Mouse (Mus musculus): ENCODE results near the gene Bpifa3. TPM values are rescaled to one million over a fixed set of nuclear protein-coding genes. Genes with fewer than 3 reads are reported as not detected.
"Not testable (repeated sequence)": the region's sequence is repeated elsewhere in the genome, so short reads cannot be mapped to it uniquely, and the experiment has no call there.

Bpifa3 gene
- polyA plus RNA-seq (2015; fragmentation: Nextera tagmentation; extraction: Ambion mirVana) = not detected in 2 replicates

DNA sequence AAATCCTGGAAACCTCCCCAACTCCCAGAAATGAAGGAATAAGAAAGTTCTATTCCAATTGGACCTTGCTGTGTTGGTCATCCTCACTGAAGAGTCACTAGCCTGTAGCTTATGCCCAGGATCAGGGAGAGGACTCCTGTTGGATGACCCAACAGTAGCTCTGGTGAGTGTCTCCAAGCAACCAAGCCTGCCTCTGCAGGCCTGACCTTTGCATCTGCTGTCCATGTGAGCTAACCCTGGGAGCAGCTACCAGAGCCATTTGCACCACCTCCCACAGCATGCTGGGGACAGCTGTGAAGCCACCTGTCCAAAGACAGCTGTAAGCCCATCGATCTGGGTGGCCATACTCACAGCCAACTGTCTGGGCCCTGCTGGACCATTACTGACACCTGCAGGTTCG is at the start of gene Bpifa3:
Bpifa3 (plus strand) TSS at position 217 of the 400 bp plus-strand sequence.
- Histone ChIP-seq H3K27me3 (no peaks in the 10 kb centered on the region), H3K9me3 (no peaks in the 10 kb centered on the region), H3K27ac (no peak within 1 kb of the TSS), H3K4me1 (no peaks in the 10 kb centered on the region), H3K36me3 (no peaks in the 10 kb centered on the region), H3K9ac (no peak within 1 kb of the TSS), H3K4me2 (no peak within 1 kb of the TSS), H3K4me3 (no peak within 1 kb of the TSS)
- no peak for ATAC-seq (ENCODE audit: borderline replicate concordance, extremely low read depth, low FRiP score, low TSS enrichment)
- WGBS = 45% methylated on average over 2 of the region's 2 CpGs

DNA sequence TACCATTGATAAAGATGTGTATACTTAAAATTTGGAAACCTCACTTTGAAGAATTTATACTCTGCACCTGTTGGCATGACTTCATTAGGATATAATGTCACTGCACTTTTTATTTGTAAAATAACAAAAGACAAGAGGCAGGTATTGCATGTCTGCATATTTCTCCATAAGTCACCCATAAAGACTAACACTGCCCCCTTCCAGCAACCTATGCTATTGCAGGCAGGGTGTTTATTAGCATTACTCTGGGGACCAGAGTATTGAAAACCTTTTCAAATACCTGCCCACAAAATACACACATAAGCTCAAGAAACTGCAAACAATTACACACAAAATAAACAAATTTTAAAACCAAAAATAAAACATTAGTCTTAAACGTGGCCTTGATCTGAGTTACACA is 32.4 kb upstream of the Bpifa3 start:
- H3K27me3 ChIP-seq = no peaks in the 10 kb centered on the region
- ATAC-seq (ENCODE audit: borderline replicate concordance, extremely low read depth, low FRiP score, low TSS enrichment) = no peak
- H3K4me3 ChIP-seq = no peak overlapping the region
- no peaks in the 10 kb centered on the region for H3K36me3 ChIP-seq
- H3K4me1 ChIP-seq = no peaks in the 10 kb centered on the region
- 36% methylated on average over 1 of the region's 1 CpGs for WGBS
- H3K9me3 ChIP-seq = no peaks in the 10 kb centered on the region
- no peak overlapping the region for H3K4me2 ChIP-seq
- H3K9ac ChIP-seq = no peak overlapping the region
- no peak overlapping the region for H3K27ac ChIP-seq

DNA sequence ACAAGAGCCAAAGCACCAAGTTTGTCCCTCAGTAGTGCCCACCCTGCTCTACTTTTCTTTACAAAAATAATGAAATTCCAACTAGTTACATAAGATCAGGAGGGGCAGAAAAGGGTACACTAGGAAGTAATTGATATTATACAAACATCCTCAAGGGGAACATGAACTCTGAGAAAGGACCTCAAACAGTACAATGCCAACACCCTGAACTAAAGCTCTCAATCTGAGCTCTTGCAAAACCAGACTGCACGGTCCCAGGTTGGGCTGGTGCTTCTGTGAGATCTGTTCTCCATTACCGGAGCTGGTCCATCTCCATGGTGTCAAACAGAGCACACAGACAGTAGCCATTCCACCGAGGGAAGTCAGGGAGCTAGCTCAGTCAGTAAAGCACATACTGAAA is 12.8 kb upstream of the Bpifa3 start:
- H3K9ac ChIP-seq = no peak overlapping the region
- H3K4me1 ChIP-seq = no peaks in the 10 kb centered on the region; the same call in 1 of the 2 replicates
- no peaks in the 10 kb centered on the region for H3K9me3 ChIP-seq
- no peaks in the 10 kb centered on the region for H3K27me3 ChIP-seq
- no peak overlapping the region for H3K4me3 ChIP-seq
- WGBS = 58% methylated on average over 3 of the region's 3 CpGs
- H3K27ac ChIP-seq = no peak overlapping the region
- H3K36me3 ChIP-seq = no peaks in the 10 kb centered on the region
- H3K4me2 ChIP-seq = no peak overlapping the region
- no peak for ATAC-seq (ENCODE audit: borderline replicate concordance, extremely low read depth, low FRiP score, low TSS enrichment)

DNA sequence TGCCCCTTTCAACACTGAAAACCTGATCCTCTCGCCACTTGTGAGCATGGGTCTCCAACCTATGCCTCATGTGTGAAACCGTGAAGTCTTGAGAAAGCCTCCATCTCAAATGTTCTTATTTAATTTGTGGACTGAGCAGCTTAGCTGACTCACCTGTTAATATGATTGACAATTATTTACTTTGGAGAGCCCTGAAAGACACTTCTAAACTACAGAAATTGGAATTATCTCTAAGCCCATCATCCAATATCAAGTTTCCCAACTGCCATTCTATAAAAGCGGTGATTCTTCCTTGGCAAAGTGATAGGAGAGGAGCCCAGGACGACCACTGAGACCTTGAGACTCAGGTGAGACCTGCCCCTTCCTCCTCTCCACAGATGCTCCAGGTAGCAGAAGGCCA is 12.4 kb downstream of the Bpifa3 start, which contains the start of gene Bpifa1:
Bpifa1 (plus strand) TSS at position 301 of the 400 bp plus-strand sequence.
- H3K4me3 ChIP-seq = no peak within 1 kb of the TSS
- H3K4me1 ChIP-seq = no peaks in the 10 kb centered on the region
- no peaks in the 10 kb centered on the region for H3K27me3 ChIP-seq
- ATAC-seq (ENCODE audit: borderline replicate concordance, extremely low read depth, low FRiP score, low TSS enrichment) = no peak
- H3K36me3 ChIP-seq = no peaks in the 10 kb centered on the region
- 73% methylated on average over 4 of the region's 4 CpGs for WGBS
- H3K9ac ChIP-seq = no peak within 1 kb of the TSS
- H3K9me3 ChIP-seq = no peaks in the 10 kb centered on the region
- no peak within 1 kb of the TSS for H3K27ac ChIP-seq
- no peak within 1 kb of the TSS for H3K4me2 ChIP-seq

DNA sequence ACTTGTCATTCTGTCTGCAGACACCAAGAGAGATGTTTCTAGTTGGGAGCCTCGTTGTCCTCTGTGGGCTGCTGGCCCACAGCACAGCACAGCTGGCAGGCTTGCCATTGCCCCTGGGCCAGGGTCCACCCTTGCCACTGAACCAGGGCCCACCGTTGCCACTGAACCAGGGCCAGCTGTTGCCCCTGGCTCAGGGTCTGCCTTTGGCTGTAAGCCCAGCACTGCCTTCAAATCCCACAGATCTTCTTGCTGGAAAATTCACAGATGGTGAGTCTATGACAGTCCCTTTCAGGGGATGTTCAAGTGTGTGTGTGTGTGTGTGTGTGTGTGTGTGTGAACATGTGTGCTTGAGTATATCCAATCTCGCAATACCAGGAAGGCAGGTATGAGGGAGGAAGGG is 13.6 kb downstream of the Bpifa3 start:
- no peak overlapping the region for H3K27ac ChIP-seq
- no peak for ATAC-seq (ENCODE audit: borderline replicate concordance, extremely low read depth, low FRiP score, low TSS enrichment)
- no peaks in the 10 kb centered on the region for H3K4me1 ChIP-seq
- H3K9ac ChIP-seq = no peak overlapping the region
- H3K27me3 ChIP-seq = no peaks in the 10 kb centered on the region
- WGBS = 54% methylated on average over 3 of the region's 3 CpGs
- no peak overlapping the region for H3K4me3 ChIP-seq
- H3K36me3 ChIP-seq = no peaks in the 10 kb centered on the region
- no peak overlapping the region for H3K4me2 ChIP-seq
- H3K9me3 ChIP-seq = no peaks in the 10 kb centered on the region

DNA sequence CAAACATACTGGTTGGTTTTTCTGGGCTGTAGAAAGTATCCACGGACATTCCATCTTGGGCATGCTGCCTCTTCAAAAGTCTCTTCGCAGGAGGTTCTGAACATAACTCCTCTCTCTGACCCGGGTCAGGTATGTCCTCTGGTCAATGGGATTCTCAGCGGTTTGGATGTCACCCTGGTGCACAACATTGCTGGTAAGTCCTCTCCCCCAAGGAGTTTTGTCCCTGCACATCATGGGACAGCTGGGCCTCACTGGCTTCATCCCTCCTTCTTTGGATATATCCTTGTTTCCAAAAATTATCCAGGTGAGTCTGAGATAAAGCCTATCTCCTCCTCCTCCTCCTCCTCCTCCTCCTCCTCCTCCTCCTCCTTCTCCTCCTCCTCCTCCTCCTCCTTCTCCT is 17.4 kb downstream of the Bpifa3 start:
- 76% methylated on average over 4 of the region's 4 CpGs for WGBS
- no peak overlapping the region for H3K9ac ChIP-seq
- no peaks in the 10 kb centered on the region for H3K27me3 ChIP-seq
- no peak overlapping the region for H3K4me2 ChIP-seq
- H3K36me3 ChIP-seq = no peaks in the 10 kb centered on the region
- H3K9me3 ChIP-seq = no peaks in the 10 kb centered on the region
- H3K4me3 ChIP-seq = no peak overlapping the region
- ATAC-seq (ENCODE audit: borderline replicate concordance, extremely low read depth, low FRiP score, low TSS enrichment) = no peak
- H3K4me1 ChIP-seq = no peaks in the 10 kb centered on the region
- H3K27ac ChIP-seq = no peak overlapping the region

DNA sequence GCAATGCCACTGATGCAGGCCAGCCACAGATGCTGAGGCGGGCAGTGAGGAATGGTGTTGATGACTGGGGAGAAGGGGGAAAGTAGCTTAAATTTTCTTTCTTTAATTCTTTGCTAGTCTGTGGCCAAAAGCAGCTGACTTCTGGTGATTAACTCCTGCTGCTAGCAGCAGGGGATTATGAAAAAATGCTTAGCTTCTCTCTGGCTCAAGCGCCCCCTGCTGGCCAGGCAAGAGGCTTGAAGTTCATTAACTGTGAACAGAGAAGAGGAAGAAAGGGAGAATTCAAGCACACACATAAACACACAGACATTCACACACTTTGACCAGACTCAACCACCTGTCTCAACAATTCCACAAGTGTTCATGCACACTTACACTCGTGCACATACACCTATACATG is 28.3 kb downstream of the Bpifa3 start:
- no peak for ATAC-seq (ENCODE audit: borderline replicate concordance, extremely low read depth, low FRiP score, low TSS enrichment)
- no peak overlapping the region for H3K4me3 ChIP-seq
- H3K36me3 ChIP-seq = no peaks in the 10 kb centered on the region
- no peak overlapping the region for H3K9ac ChIP-seq
- WGBS = 34% methylated on average over 3 of the region's 3 CpGs
- H3K4me2 ChIP-seq = no peak overlapping the region
- H3K27ac ChIP-seq = no peak overlapping the region
- no peaks in the 10 kb centered on the region for H3K27me3 ChIP-seq
- H3K9me3 ChIP-seq = no peaks in the 10 kb centered on the region
- H3K4me1 ChIP-seq = no peaks in the 10 kb centered on the region

DNA sequence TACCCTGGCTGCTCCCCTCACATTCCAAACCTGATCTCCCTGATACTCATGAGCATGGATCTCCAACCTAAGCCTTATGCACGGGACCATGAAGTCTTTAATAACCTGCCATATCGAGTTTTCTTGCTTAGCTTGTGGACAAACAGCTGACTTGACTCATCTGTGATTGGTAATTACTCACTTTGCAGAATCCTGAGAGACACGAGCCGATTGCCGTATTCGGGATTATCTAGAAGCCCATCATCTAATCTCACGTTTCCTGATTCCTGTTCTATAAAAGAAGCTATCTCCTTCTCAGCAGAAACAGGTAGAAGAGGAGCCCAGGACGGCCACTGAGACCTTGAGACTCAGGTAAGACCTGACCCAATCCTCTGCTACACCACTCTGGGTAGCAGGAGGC is 32.2 kb downstream of the Bpifa3 start, which contains the start of gene Bpifa5:
Bpifa5 (plus strand) TSS at position 301 of the 400 bp plus-strand sequence.
- H3K4me1 ChIP-seq = no peaks in the 10 kb centered on the region
- no peaks in the 10 kb centered on the region for H3K36me3 ChIP-seq
- no peak within 1 kb of the TSS for H3K27ac ChIP-seq
- H3K9me3 ChIP-seq = no peaks in the 10 kb centered on the region
- H3K9ac ChIP-seq = no peak within 1 kb of the TSS
- H3K27me3 ChIP-seq = no peaks in the 10 kb centered on the region
- no peak for ATAC-seq (ENCODE audit: borderline replicate concordance, extremely low read depth, low FRiP score, low TSS enrichment)
- H3K4me3 ChIP-seq = no peak within 1 kb of the TSS
- 77% methylated on average over 8 of the region's 8 CpGs for whole genome bisulfite sequencing
- H3K4me2 ChIP-seq = no peak within 1 kb of the TSS

DNA sequence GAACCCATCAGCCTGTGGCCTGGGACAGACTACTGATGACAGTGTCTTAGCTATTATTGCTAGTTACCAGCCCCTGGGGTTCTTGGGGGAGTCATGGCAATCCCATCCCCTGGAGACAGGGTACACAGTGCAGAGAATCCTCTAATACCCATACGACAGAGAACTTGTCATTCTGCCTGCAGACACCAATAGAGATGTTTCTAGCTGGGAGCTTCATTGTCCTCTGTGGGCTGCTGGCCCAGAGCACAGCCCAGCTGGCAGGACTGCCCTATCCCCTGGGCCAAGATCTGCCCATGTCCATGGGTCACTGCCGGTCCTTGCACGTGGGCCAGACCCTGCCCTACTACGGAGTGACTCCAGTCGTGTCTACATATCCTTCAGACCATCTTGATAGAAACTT is 33.2 kb downstream of the Bpifa3 start:
- Histone ChIP-seq H3K9me3 (no peaks in the 10 kb centered on the region), H3K4me1 (no peaks in the 10 kb centered on the region), H3K27ac (no peak overlapping the region), H3K4me2 (no peak overlapping the region), H3K36me3 (no peaks in the 10 kb centered on the region), H3K27me3 (no peaks in the 10 kb centered on the region), H3K9ac (no peak overlapping the region), H3K4me3 (no peak overlapping the region)
- no peak for ATAC-seq (ENCODE audit: borderline replicate concordance, extremely low read depth, low FRiP score, low TSS enrichment)
- 92% methylated on average over 5 of the region's 5 CpGs for WGBS

DNA sequence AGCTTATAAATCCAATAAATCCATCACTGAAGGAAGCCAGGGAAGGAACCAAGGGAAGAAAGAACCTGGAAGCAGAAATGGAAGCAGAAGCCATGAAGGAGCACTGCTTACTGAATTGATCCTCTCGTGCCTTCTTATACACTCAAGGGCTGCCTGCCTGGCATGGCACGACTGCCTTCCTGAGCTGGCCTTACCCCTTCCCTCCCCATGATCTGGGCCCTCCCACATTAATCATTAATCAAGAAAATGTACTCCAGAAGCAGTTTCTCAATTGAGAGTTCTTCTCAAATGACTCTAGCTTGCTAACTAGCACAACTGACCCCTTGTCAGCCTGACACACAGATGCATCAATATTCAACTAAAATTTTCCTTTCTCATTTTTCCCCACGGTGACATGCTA is 39.0 kb downstream of the Bpifa3 start:
- Histone ChIP-seq H3K36me3 (no peaks in the 10 kb centered on the region), H3K9ac (no peak overlapping the region), H3K4me3 (no peak overlapping the region), H3K4me1 (no peaks in the 10 kb centered on the region), H3K4me2 (no peak overlapping the region), H3K27ac (no peak overlapping the region), H3K27me3 (no peaks in the 10 kb centered on the region), H3K9me3 (no peaks in the 10 kb centered on the region)
- WGBS = 47% methylated on average over 3 of the region's 3 CpGs
- no peak for ATAC-seq (ENCODE audit: borderline replicate concordance, extremely low read depth, low FRiP score, low TSS enrichment)

DNA sequence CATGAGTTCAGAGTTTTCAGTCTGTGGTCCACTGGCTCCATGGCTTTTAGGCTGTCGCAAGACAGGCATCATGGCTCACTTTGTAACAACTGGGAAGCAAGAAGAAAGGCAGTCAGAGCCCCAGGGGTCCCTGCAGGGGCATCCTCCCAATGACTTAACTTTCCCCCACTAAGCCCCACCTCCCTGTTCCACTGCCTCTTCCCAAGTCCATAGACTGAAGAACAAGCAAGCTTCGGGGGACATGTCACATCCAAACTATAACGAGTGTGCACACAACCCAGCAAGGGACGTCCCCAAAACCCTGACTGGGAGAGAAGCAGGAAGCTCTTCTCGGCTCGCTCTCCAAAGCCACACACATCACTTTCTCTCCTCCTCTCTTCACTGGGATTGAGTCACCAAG is 41.5 kb downstream of the Bpifa3 start:
- no peak for ATAC-seq (ENCODE audit: borderline replicate concordance, extremely low read depth, low FRiP score, low TSS enrichment)
- Histone ChIP-seq H3K27ac (no peak overlapping the region), H3K4me3 (no peak overlapping the region), H3K9ac (no peak overlapping the region), H3K9me3 (no peaks in the 10 kb centered on the region), H3K4me2 (no peak overlapping the region), H3K27me3 (no peaks in the 10 kb centered on the region), H3K36me3 (no peaks in the 10 kb centered on the region), H3K4me1 (no peaks in the 10 kb centered on the region)
- WGBS = 54% methylated on average over 6 of the region's 6 CpGs

DNA sequence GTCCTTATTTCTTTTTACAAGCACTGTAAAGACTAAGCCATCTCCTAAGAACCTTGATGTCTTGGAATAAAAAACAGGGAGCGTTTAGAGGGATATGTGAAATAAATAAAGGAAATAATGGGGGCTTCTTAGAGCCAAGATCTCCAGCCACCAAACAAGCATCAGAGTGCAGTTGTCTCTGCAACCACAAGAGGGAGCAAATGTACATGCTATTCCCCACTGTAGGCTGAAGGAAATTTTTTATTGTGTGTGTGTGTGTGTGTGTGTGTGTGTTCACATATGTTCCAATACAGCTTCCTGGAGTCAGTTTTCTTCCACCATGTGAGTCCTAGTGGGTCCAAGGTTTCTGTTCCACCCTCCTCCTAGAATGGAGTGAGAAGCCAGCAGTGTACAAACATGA is 43.2 kb downstream of the Bpifa3 start:
- Histone ChIP-seq H3K9me3 (no peaks in the 10 kb centered on the region), H3K4me1 (no peaks in the 10 kb centered on the region), H3K27me3 (no peaks in the 10 kb centered on the region), H3K9ac (no peak overlapping the region), H3K27ac (no peak overlapping the region), H3K36me3 (no peaks in the 10 kb centered on the region), H3K4me3 (no peak overlapping the region), H3K4me2 (no peak overlapping the region)
- no peak for ATAC-seq (ENCODE audit: borderline replicate concordance, extremely low read depth, low FRiP score, low TSS enrichment)
- WGBS = 47% methylated on average over 1 of the region's 1 CpGs

DNA sequence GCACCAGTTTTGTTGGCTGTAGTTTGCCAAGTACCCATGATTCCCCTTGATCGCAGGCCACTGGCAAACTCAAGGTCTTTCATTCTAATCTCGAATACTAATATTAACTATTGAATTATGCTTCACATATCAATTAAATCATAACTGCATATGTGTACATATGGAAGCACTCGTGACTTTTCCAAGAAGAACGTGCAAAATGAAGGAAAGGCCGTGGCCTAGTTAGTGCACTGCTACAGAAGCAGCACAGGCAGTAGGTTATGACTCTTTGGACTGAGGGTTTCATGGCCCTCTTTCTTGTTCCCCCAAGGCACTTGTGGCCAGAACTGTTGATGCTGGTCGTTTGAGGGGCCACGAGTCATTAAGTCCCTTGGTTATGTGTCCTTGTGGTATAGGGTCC is 51.8 kb downstream of the Bpifa3 start:
- H3K27ac ChIP-seq; H3K4me1 ChIP-seq; H3K9me3 ChIP-seq; H3K9ac ChIP-seq; H3K27me3 ChIP-seq; H3K4me3 ChIP-seq; H3K4me2 ChIP-seq; ATAC-seq (ENCODE audit: borderline replicate concordance, extremely low read depth, low FRiP score, low TSS enrichment); H3K36me3 ChIP-seq: not testable (repeated sequence)
- WGBS = 75% methylated on average over 7 of the region's 7 CpGs
